ENCODE assay signal across 14 mouse cellular contexts in the genomic region with DNA sequence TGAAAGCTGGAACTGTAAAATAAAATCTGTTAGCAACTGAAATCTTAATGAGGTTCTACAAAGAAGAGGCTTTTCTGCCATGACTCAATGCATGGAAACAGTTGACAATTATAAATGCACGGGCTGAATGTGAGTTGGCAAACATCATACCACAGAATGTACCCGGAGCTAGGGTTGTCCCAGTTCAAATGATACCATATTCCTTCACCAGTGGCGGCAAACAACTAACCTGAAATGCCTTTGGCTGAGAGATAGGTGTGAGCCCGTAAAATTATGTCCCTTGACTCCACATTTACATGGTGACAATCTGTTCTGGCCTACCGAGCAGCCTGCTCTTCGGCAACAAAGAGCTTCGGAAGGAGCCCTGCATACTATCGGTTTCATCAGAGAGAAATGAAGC.
"Had no signal": no experiment of that assay in that cellular context is flagged by ENCODE, and none has a peak within 500 bp of the region (broad histone marks: within the 10 kb centered on the region; RNA-seq: fewer than 3 reads in every experiment).

No protein-coding gene starts in this region.

- DNase-seq: kidney, adult 2 months; kidney, postnatal 14 days; layer of hippocampus, postnatal 36 days; left cerebral cortex, postnatal 4 days; lung, adult 2 months; lung, postnatal 36 days; spleen, adult 18-20 months; thymus, adult 18-20 months; thymus, postnatal 25 days had no signal

- H3K4me1 ChIP-seq: kidney, embryonic 15.5 days; midbrain, embryonic 13.5 days had no signal

- H3K36me3 ChIP-seq: kidney, embryonic 15.5 days; limb, embryonic 13.5 days; midbrain, embryonic 13.5 days had no signal

- ATAC-seq: lung, postnatal 0 days; midbrain, embryonic 13.5 days had no signal

- H3K27ac ChIP-seq: kidney, embryonic 15.5 days; limb, embryonic 13.5 days; liver, embryonic 14.5 days; midbrain, embryonic 13.5 days had no signal

- H3K4me3 ChIP-seq: kidney, embryonic 15.5 days; limb, embryonic 13.5 days; midbrain, embryonic 13.5 days had no signal

- H3K9ac ChIP-seq: kidney, embryonic 15.5 days; limb, embryonic 13.5 days; liver, embryonic 14.5 days; midbrain, embryonic 13.5 days had no signal

- H3K9me3 ChIP-seq: kidney, embryonic 15.5 days; limb, embryonic 13.5 days; midbrain, embryonic 13.5 days had no signal

- H3K4me2 ChIP-seq: kidney, embryonic 15.5 days; limb, embryonic 13.5 days; midbrain, embryonic 13.5 days had no signal

- H3K27me3 ChIP-seq: kidney, embryonic 15.5 days; midbrain, embryonic 13.5 days had no signal
